Mouse (Mus musculus) embryo, embryonic 11 days (tissue): ENCODE data around the gene Gjd2.

ENCODE experiments used
- DNase-seq: peaks from one replicate; pipeline ENCODE4 v3.0.0-alpha.2; 2015

Gjd2 gene

DNA sequence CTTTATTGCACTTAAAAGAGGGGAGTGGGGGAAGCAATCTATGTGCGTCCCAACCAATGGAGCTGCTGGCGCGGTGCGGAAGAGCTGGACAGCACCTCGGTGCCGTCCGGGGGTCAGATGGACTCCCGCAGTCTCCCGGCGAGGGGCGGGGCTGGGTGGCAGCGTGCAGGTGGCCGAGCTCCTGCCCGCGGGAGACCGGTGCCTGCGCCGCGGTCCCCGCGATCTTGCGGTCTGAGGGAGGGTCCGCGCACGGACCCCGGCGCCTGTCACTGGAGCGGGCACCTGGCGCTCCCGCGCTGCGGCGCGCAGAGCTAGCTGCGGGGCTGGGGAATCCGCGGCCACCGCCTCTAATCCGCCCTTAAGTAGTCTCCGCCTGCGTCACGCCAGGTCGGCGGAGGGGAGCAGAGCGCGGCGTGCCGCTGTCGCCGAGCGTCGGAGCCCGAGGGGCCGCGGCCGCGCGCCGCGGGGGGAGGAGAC, at the start of gene Gjd2:
Gjd2 (minus strand) TSS at position 325 of the 477 bp plus-strand sequence.
- peak; percentile 47 for DNase-seq

GRCm38 (mm10) chr2:114060071-114060591, 46.7 kb upstream of the Gjd2 start:
- no peak for DNase-seq

- no peak for DNase-seq
These were observed 46.2 kb upstream of the Gjd2 start for GRCm38 (mm10) chr2:114059608-114060007.

DNA sequence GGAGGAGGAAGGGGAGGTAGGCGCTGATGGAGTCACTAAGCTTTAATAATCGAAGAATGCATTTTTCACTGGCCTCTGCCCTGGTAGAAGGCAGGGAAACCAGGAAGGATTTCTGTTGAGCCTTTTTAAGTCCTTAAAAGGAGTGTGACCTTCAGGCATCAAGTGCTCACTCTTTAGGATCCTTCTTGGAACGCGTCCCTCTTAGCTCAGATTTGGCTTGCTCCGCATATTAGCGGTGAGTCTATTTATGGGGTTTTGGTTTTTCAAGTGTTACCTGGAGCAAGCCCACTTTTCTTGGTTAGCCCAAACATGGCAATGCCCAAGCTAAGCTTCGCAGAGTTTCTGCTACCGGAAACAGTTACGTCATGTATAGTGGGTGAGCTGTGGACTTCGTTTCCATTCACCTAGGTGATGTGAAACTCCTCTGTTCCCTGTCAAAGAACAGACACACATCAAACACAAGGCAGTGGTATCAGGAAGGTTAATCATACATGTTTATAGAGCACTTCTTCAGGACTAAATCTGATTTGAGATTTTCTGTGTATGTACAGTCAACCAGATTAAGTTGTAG, 44.9 kb upstream of the Gjd2 start:
- DNase-seq: no peak

DNA sequence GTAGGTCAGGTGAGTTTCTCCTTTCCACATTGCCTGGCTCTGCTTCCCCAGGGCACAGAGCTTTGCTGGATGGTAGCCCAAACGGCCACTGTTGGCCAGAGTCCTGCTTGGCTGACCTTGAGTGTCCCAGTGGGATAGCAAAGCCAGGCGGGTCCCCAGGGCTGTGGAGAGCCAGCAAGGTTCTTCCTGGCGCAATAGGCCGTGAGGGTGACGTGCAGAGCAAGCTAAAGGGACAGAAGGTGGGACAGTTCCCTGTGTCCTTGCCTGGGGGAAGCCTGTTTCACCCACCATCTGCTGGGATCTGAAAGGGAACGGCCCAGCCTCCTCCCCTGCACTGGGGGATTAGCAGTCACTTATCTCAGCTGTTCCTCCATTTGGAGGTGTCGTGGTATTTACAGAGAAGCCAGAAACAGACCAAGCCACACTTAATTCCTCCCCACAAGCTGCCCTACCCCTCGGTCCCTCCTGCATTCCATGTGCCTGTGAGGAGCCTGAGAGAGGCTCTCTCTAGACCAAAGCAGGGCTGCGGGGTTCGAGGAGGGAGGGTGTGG, 44.0 kb upstream of the Gjd2 start:
- DNase-seq: no peak

GRCm38 (mm10) chr2:114054129-114054528, 40.7 kb upstream of the Gjd2 start:
- no peak for DNase-seq

- DNase-seq: peak; percentile 29
These were observed 39.5 kb upstream of the Gjd2 start, which contains the start of gene Actc1 for GRCm38 (mm10) chr2:114052696-114053598. TSS of gene Actc1 (minus strand) at chr2:114053548.

DNA sequence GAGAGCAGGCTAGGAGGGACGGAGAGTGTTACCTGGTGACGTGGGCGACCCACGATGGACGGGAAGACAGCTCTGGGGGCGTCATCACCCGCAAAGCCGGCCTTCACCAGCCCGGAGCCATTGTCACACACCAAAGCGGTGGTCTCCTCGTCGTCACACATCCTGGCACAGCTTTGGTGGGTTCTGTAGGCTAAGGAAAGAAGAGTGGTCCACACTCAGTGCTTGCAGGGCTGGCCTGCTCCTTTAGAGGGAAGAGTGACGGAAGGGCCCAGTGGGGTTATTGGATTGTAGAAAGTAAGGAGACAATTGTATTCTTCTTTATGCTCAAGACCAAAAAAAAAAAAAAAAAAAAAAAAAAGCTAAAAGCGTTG, 38.4 kb upstream of the Gjd2 start:
- DNase-seq: no peak

DNA sequence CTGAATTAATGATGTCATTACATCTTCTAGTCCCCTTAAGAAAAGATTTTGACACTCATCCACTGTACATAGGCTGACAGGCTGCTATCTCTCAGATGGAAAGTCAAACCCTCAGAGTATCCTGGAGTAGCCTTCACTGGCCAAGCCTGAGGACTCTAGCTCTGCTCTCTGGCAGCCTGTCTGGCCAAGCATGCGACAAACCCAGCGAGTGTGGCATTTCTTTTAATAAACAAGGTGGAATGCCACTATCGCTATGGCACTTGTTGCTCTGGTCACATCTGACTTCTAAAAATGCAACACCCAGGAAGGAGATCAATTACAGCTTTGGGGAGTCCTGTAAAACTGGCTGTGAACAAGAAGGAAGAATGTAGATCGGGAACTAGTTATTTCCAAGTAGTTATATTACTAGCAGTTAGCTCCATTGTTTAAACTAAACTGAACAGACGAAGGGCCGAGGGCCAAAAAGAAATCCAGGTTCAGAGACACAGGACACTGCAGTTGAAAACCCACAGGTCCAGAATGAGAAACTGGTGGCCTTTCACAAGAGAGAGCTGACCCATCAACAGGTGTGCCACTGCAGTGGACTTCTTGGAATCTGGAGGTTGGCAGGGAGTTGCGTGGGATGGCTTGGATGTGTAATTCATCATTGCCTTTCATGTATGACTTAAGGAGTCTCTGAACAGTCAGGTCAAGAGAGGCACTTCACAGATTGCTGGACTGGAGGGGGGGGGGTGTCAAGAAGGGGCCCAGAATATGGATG, 37.9 kb upstream of the Gjd2 start:
- DNase-seq: no peak

DNA sequence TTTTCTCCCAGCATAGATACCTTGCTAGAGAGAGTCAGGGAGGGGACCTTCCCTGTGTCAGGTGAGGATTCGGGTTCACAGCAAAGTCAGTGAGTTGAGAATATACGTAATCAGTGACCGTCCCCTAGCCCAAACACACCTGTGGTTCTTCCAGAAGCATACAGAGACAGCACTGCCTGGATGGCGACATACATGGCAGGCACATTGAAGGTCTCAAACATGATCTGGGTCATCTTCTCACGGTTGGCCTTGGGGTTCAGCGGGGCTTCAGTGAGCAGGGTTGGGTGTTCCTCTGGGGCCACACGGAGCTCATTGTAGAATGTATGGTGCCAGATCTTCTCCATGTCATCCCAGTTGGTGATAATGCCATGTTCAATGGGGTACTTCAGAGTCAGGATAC, 36.7 kb upstream of the Gjd2 start:
- DNase-seq: no peak

DNA sequence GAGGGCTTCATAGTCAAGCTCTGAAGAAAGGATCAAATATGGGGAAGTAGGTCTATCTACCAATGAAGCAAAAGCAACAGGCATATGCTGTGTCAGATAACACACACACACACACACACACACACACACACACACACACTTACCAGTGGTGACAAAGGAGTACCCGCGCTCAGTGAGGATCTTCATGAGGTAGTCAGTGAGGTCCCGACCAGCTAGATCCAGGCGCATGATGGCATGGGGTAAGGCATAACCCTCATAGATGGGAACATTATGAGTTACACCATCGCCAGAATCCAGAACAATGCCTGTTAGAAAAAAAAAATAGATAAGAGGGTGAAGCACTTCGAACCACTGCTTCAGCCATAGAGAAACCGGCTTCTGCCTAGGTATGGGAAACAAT, 36.0 kb upstream of the Gjd2 start:
- no peak for DNase-seq

DNA sequence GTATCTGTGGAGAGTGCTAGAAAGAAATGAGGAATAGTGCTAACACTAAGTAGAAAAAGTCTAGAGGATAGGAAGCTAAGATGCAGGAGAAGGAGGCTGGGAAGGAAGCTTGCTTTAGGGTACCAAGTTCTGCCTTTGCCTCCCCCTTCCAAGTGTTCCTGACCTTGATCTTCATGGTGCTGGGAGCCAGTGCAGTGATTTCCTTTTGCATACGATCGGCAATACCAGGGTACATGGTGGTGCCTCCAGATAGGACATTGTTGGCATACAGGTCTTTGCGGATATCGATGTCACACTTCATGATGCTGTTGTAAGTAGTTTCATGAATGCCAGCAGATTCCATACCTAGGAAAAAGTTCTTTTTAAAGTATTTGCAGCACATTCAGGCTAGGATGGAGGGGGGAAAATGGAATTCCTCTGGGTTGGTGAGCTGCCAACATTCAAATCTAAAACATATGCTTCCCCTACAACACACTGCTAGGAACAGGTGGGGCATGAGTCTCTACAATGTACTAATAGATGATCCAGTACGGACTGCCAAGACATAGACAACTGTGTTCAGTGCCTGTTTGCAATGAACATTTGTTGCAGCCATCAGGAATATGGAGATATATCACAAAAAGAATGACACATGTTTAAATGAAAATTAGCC, 34.7 kb upstream of the Gjd2 start:
- no peak for DNase-seq

DNA sequence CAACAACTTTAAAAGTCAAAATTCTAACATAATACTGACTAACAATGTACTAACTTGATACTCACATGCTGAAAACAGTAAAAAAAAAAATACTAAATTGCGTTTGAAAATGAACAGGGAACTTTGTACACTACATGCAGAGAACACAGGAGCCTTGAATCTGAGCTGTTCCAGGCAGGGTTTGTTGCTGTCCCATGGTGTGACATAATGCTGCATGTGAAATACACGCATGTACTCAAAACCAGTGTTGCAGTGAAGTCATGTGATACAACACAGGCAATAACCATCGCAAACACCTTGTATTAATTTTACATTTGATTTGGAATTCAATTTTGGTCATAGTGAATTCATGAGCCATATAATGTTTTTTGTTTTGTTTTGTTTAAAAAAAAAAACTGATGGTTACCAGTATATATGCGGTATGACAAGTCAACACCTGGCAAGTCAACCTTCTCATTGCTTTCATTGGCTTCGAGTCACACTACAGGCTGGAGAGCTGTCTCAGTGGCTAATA, 32.8 kb upstream of the Gjd2 start:
- no peak for DNase-seq

GRCm38 (mm10) chr2:114037926-114038325, 24.5 kb upstream of the Gjd2 start:
- DNase-seq: no peak

GRCm38 (mm10) chr2:114032259-114032658, 18.8 kb upstream of the Gjd2 start:
- DNase-seq: no peak

DNA sequence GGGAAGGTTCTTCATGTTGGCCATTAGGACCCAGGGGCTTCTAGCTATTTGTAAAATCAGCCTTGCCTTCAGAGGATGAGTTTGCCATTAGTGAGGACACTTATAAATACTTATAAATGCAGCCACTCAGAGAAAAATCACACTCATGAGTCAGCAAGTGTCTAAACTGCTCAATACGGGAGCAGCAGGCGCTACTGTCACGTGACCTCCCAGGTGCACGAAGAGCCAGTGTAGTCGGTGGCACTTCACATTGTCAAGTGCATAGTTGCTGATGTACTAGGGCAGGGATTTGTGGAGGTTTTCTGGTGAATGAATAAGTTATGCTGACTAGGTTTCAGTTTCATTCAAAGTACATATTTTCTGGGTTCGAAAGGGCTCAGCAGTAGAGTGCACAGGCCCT, 10.0 kb upstream of the Gjd2 start:
- DNase-seq: no peak

- DNase-seq: no peak
These were observed 6.8 kb upstream of the Gjd2 start for GRCm38 (mm10) chr2:114020210-114020563.

DNA sequence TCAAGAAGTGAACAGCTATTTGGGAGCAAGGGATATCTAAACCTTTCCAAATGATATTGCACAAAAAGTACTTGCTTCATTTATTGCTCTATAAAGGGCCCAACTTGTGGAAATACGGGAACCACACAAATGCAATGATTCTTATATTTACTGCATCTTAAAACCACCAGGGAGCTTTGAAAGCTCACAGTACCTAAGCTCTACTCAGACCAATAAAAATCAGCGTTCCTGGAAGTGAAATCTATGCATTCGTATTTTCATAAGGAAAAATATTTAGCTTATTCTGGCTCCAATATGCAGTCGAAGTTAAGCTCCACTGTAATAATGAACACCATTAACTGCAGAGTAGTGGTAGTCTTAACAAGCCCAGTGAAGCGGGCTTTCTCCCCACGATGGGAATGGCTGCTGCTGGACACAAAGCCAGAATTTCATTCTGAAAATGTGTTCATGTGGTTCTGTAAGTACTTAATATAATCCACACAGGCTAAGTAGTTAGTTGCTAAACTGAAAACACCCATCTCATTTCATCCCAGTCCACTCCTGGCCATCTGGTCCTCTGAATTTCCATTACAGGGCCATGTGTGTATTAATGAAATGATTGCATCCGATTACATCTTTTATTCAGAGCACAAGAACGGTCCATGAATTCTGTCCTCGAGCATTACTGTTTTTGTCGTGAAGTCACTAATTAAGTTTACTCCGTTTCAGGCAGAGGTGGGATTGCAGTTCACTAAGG, 6.2 kb upstream of the Gjd2 start:
- DNase-seq: no peak

DNA sequence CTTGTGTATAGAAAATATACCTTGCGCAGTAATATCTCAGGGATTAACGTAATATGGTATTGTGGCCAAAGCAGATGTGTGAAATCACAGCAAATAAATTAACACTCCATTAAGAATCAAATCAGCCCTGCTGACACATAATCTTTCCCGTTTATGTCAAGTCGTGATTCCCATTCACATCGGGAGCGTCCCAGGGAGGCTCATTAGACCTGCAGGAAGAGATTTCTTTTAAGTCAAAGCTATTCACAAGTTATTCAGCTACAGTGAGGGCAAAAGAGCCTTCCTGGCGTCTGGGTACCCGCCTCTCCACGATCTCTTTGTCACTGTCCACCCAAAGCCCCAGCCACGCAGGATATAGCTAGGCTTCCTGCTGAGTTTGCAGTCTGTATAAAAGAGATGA, 4.7 kb upstream of the Gjd2 start:
- no peak for DNase-seq

DNA sequence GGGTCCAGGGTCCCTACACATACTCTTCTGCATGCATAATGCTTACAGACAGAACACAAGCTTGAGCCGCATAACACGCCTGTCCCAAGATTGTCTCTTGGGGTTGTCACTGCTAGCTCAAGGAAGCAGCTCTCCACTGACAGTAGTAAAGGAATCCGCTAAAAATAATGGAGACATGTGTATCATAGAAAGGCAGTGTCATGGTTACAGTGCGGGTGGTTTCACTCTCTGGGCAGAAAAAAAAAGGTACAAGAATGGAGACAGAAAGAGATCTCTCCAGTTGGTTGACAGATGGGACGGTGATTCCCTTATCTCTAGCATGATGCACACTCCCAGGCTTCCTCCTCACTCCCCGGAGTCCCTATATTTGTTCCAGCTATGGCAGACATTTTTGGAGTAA, 1.4 kb upstream of the Gjd2 start:
- DNase-seq: no peak

- DNase-seq: no peak
These were observed 427 bp upstream of the Gjd2 start for GRCm38 (mm10) chr2:114013846-114014245.

DNA sequence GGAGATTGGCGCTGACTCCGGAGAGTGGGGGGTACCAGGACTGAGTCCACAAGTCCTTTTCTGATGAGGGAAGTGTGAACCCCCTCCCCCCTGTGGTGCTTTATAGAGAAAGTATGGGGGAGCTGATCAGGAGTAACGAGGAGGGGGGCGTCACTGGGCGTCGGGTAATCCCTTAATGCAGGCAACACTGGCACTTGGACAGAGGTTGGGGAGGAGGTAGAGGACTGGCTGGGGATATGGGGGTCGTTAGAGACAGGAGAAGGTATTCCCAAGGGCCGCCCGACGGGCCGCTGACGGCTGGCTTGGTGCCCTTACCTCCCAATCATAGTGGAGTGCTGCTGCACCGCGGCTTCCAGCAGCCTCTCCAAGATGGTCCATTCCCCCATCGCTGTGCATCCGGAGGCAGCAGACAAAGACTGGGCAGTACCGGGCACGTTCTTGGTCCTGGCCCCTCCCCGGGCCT, 639 bp downstream of the Gjd2 start:
- peak; percentile 27 for DNase-seq
